Mouse (Mus musculus) limb, embryonic 14.5 days (tissue): ENCODE results near the gene Ctnnbl1. TPM values are rescaled to one million over a fixed set of nuclear protein-coding genes. Genes with fewer than 3 reads are reported as not detected.

Experiments
- ATAC-seq: fragments of 200-750 bp; cut with Nextera tagmentation; 2 replicates; pipeline ENCODE4 v1.8.0; 2017; ENCODE audit warnings: low read depth, moderate number of reproducible peaks, moderate TSS enrichment; ENCODE audit not compliant: low FRiP score
- DNase-seq: peaks from one replicate; pipeline ENCODE4 v3.0.0-alpha.2; 2015; ENCODE audit warnings: low spot score
- H3K27ac ChIP-seq: fragments of 300-500 bp; sonication (generic); replicated peaks from 2 replicates; pipeline ENCODE4 v1.5.1; 2014; ENCODE audit warnings: low read depth, mild to moderate bottlenecking, low read length, moderate library complexity, mixed read lengths
- H3K27me3 ChIP-seq: fragments of 300-500 bp; sonication (generic); 2 replicates; pipeline ENCODE4 v1.6.1; 2014; ENCODE audit warnings: low read length, mixed read lengths; ENCODE audit not compliant: control insufficient read depth, insufficient read depth
- H3K36me3 ChIP-seq: fragments of 300-500 bp; sonication (generic); 2 replicates; pipeline ENCODE4 v1.6.1; 2014; ENCODE audit warnings: mild to moderate bottlenecking, low read length, moderate library complexity, mixed read lengths; ENCODE audit not compliant: control insufficient read depth, insufficient read depth
- H3K4me1 ChIP-seq: fragments of 300-500 bp; sonication (generic); 2 replicates; pipeline ENCODE4 v1.6.1; 2014; ENCODE audit warnings: antibody characterized with exemption, low read length, mixed read lengths; ENCODE audit not compliant: control insufficient read depth, insufficient read depth
- H3K4me2 ChIP-seq: fragments of 300-500 bp; sonication (generic); replicated peaks from 2 replicates; pipeline ENCODE4 v1.6.1; 2014; ENCODE audit warnings: low read depth, mild to moderate bottlenecking, low read length, moderate library complexity; ENCODE audit not compliant: severe bottlenecking
- H3K4me3 ChIP-seq: fragments of 300-500 bp; sonication (generic); replicated peaks from 2 replicates; pipeline ENCODE4 v1.5.1; 2014; ENCODE audit warnings: low read length
- H3K9ac ChIP-seq: fragments of 300-500 bp; sonication (generic); 2 replicates; pipeline ENCODE4 v1.6.1; 2014; ENCODE audit warnings: mild to moderate bottlenecking, low read depth, low read length, moderate library complexity; ENCODE audit not compliant: severe bottlenecking
- H3K9me3 ChIP-seq: fragments of 300-500 bp; sonication (generic); 2 replicates; pipeline ENCODE4 v1.6.1; 2016; ENCODE audit warnings: low read length; ENCODE audit not compliant: control insufficient read depth
- POLR2A ChIP-seq: fragments of 200-500 bp; IDR thresholded peaks from 2 replicates; pipeline ENCODE4 v1.8.0; 2012; ENCODE audit warnings: inconsistent platforms, mild to moderate bottlenecking, moderate library complexity, borderline replicate concordance; ENCODE audit not compliant: insufficient read depth, insufficient read length; ENCODE audit errors: extremely low read depth
- WGBS: fragments of 180-500 bp; shearing (Covaris S2); extraction: QIAGEN DNeasy Blood & Tissue Kit; methylation state at CpG from one replicate; pipeline ENCODE4 v1.1.7; 2014; 5-methylcytosine and 5-hydroxymethylcytosine counted together
- polyA plus RNA-seq, 2 experiments: library from polyadenylated mRNA; depleted of rRNA in 1 of 2; stranded (reverse) in 1 of 2; unstranded in 1 of 2; fragments of >200 nt; fragmentation: Nextera tagmentation in 1 of 2; extraction: Ambion mirVana in 1 of 2; gene quantifications; 2 replicates each; pipeline versions ENCODE4 v1.2.1 to v1.2.3; 2012 to 2014

Gene Ctnnbl1
- polyA plus RNA-seq, 2 experiments, result 40.3 to 55.6 TPM

DNA sequence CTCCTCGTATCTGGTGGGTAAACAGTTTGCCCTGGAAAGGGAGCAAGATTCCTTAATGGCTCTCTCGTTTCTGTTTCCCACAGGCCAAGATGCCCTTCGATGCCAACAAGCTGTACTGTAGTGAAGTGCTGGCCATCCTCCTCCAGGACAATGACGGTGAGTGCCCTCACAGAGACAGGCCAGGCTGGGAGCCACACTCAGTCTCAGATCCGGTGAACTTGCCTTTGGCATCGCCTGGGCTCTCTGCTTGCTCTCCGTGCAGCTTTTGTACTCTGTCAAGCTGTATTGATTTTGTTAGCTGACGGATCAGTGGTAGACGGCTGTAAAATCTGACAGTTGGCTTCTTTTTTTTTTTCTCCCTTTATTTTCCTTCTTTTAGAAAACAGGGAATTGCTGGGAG, 80.5 kb downstream of the Ctnnbl1 start:
- TF ChIP-seq POLR2A, result no peak
- Histone ChIP-seq H3K9me3 (no peaks in the 10 kb centered on the region), H3K36me3 (peaks cover 20% of the 10 kb centered on the region), H3K4me2 (no peak overlapping the region), H3K4me1 (peaks cover 5% of the 10 kb centered on the region; the same call in 1 of the 2 replicates), H3K27ac (no peak overlapping the region), H3K4me3 (no peak overlapping the region), H3K9ac (no peak overlapping the region), H3K27me3 (no peaks in the 10 kb centered on the region)
- DNase-seq (no peak), ATAC-seq (no peak)
- WGBS, result 84% methylated on average over 9 of the region's 9 CpGs

DNA sequence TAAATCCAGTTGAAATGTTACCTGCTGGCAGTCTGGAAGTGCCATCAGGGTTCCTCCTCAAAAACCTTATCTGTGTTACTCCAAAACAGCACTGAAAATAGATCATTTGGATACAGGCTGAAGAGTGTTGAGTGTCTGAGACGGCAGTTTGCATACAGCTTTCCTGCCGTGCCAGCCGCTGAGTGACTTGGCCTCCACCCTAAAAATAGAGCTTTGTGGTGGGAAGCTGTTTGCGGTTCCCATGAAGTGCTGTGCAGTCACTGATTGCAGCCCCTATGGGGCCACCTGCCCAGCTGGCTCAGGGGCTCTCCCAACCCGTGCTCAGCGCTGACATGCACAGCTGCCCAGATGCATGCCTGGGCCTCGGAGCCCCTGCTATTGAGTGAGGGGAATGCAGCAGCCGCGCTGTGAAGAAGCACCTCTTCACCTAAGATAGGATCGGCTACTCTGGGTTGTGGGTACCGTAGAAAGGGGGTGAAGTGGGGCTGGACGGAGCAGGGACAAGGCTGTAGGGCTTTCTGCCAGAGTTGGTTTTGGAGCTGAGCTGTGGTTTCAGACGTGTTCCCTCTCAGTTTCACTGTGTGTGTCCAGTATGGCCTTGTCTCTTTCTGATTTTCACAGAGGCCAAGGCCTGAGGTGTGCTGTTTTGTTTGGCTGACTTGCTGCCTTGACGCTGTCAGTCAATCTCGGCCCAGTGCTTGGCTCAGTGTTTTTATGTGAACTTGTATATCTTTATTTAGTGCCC, 81.5 kb downstream of the Ctnnbl1 start:
- Histone ChIP-seq H3K9me3 (no peaks in the 10 kb centered on the region), H3K4me3 (no peak overlapping the region), H3K4me1 (peaks cover 5% of the 10 kb centered on the region; the same call in 1 of the 2 replicates), H3K4me2 (no peak overlapping the region), H3K9ac (no peak overlapping the region), H3K27ac (0 out of 2 replicates have a peak overlapping the region, but pooled peaks have one; percentile 8), H3K36me3 (peaks cover 20% of the 10 kb centered on the region), H3K27me3 (no peaks in the 10 kb centered on the region)
- no peak for DNase-seq
- peak; percentile 34; the same call in 1 of the 2 replicates for ATAC-seq
- WGBS, result 66% methylated on average over 15 of the region's 15 CpGs
- no peak for TF ChIP-seq POLR2A

DNA sequence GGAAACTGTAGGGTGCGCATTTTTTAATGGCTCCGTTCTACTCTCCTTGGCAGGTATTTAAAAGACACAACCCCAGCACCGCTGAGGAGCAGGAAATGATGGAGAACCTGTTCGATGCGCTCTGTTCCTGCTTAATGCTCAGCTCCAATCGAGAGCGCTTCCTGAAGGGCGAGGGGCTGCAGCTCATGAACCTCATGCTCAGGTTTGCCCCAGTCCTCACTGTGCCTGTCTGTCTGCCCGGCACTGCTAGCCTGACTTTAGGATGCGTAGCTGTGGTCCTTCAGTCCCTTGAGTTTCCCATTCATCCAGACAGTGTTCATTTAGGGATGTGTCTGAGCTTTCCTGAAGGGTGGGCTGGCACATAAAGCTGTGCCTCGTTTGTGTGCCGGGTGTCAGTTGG, 82.2 kb downstream of the Ctnnbl1 start:
- ATAC-seq, result no peak
- Histone ChIP-seq H3K27ac (0 out of 2 replicates have a peak overlapping the region, but pooled peaks have one; percentile 8), H3K36me3 (peaks cover 20% of the 10 kb centered on the region), H3K9ac (no peak overlapping the region), H3K4me3 (no peak overlapping the region), H3K27me3 (no peaks in the 10 kb centered on the region), H3K9me3 (no peaks in the 10 kb centered on the region), H3K4me2 (no peak overlapping the region), H3K4me1 (peaks cover 5% of the 10 kb centered on the region; the same call in 1 of the 2 replicates)
- DNase-seq, result no peak
- 81% methylated on average over 12 of the region's 12 CpGs for WGBS
- TF ChIP-seq POLR2A, result no peak

DNA sequence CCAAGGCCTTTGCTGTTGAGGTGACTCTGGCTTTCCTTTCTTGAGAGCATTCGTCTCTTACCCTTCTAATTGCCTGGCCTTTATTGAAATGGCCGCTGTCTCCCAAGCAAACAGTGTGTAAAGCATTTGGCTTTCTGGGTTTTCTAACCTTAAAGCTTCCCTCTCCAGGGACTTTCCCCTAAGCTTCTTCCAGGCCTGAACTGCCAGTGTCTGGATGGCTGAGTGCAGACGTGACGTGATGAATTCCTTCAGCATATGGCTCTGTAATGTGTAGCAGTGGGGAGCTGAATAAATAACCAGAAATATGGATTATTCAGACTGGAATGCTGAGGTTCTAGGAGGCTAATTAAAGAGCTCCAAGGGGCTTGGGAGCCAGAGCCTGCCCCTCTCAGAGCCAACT, 84.1 kb downstream of the Ctnnbl1 start:
- peak; percentile 25 for DNase-seq
- no peak overlapping the region for H3K4me2 ChIP-seq

DNA sequence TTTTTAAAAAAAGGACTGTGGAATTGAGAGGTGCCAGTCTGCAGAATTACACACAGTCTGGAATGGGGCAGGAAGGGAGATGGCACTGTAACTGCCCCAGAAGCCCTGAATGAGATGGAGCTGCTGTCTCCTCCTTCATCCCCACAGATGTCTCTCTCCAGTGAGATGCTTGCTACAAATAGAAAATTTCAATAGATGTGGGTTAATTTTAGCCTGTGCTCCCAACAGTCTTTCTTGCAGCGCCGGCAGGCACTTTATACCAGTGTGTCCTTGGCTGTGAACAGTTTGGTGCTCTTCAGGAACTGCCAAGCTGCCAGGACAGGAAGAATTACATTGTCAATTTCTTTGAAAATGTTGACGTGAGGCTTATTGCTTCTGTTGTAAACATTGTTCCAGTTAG, 86.3 kb downstream of the Ctnnbl1 start:
- WGBS, result 81% methylated on average over 3 of the region's 3 CpGs
- H3K9me3 ChIP-seq, result no peaks in the 10 kb centered on the region
- DNase-seq (no peak), ATAC-seq (no peak)
- H3K9ac ChIP-seq, result no peak overlapping the region
- no peak overlapping the region for H3K4me3 ChIP-seq
- no peaks in the 10 kb centered on the region for H3K27me3 ChIP-seq
- H3K4me1 ChIP-seq, result peaks cover 1% of the 10 kb centered on the region; the same call in 1 of the 2 replicates
- peaks cover 13% of the 10 kb centered on the region for H3K36me3 ChIP-seq
- TF ChIP-seq POLR2A, result no peak
- no peak overlapping the region for H3K27ac ChIP-seq
- H3K4me2 ChIP-seq, result no peak overlapping the region

More for the DNA sequence above, 84.1 kb downstream of the Ctnnbl1 start:
- no peaks in the 10 kb centered on the region for H3K9me3 ChIP-seq
- no peak for TF ChIP-seq POLR2A
- no peak overlapping the region for H3K27ac ChIP-seq
- peaks cover 20% of the 10 kb centered on the region for H3K36me3 ChIP-seq
- peaks cover 5% of the 10 kb centered on the region; the same call in 1 of the 2 replicates for H3K4me1 ChIP-seq
- no peak for ATAC-seq
- H3K27me3 ChIP-seq, result no peaks in the 10 kb centered on the region
- no peak overlapping the region for H3K4me3 ChIP-seq
- H3K9ac ChIP-seq, result no peak overlapping the region
- 59% methylated on average over 4 of the region's 4 CpGs for WGBS
